Mouse (Mus musculus) G1E (cell line): ENCODE measurements at regions not wholly inside any gene's neighbourhood (a gene's known extent, or its start where the extent isn't known, plus 50 kb on each side); places are given as distances from the start of the nearest gene placed in this dataset.

Experiments
- CTCF ChIP-seq: IDR thresholded peaks from 2 replicates; pipeline ENCODE4 v1.5.1; 2012; ENCODE audit warnings: low read depth, low read length, inconsistent platforms, mixed read lengths
- GATA1 ChIP-seq: IDR thresholded peaks from 2 replicates; pipeline ENCODE4 v1.6.1; 2012; ENCODE audit warnings: borderline replicate concordance, low read length, inconsistent platforms, mixed read lengths
- GATA2 ChIP-seq: IDR thresholded peaks from 2 replicates; pipeline ENCODE4 v1.6.1; 2012; ENCODE audit warnings: low read depth, low read length, inconsistent platforms, borderline replicate concordance

DNA sequence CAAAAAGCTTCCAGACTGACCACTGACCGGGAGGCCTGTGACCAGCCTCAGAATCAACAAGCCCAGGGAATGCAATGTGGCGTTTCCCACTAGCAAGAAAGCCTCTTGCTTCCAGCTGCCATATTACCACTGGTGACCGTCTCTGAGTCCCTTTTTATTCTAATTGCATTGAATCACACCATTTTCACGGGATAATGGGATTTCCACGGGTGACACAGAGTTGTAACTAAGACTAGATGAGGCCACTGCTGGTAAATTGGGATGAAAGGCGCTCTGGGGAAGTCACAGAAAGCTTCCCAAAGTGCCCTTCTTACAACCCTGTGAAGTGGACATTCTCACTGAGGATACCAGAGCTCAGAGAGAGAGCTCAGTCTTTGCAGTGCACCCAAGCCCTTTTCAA is 107.4 kb downstream of the Mrm1 start:
- TF ChIP-seq CTCF (no peak), GATA1 (no peak), GATA2 (no peak)
